Mouse (Mus musculus) cerebellum, adult 2 months (tissue): ENCODE measurements around the gene Rgs7bp. TPM values are rescaled to one million over a fixed set of nuclear protein-coding genes. Genes with fewer than 3 reads are reported as not detected.

Experiments
- DNase-seq, 2 experiments: peaks; one replicate each; pipeline ENCODE4 v3.0.0; 2021
- H3K27ac ChIP-seq: fragments of 200-500 bp; 2 replicates; pipeline ENCODE4 v1.5.1; 2012; ENCODE audit warnings: low read length, control low read depth, inconsistent platforms; ENCODE audit not compliant: insufficient read depth
- H3K27me3 ChIP-seq: fragments of 200-500 bp; 2 replicates; pipeline ENCODE4 v1.6.1; 2012; ENCODE audit warnings: inconsistent platforms, mild to moderate bottlenecking, low read length, moderate library complexity; ENCODE audit not compliant: control insufficient read depth, insufficient read depth
- H3K4me1 ChIP-seq: fragments of 200-500 bp; 2 replicates; pipeline ENCODE4 v1.6.1; 2011; ENCODE audit warnings: low read length; ENCODE audit not compliant: control insufficient read depth, insufficient read depth
- H3K4me3 ChIP-seq: fragments of 200-500 bp; replicated peaks from 2 replicates; pipeline ENCODE3; 2011; ENCODE audit warnings: mild to moderate bottlenecking, low read depth, low read length, control low read depth; ENCODE audit not compliant: insufficient read depth
- CTCF ChIP-seq: fragments of 200-500 bp; IDR thresholded peaks from 2 replicates; pipeline ENCODE4 v1.5.1; 2011; ENCODE audit warnings: low read depth, mild to moderate bottlenecking, control low read depth, low read length, moderate library complexity, borderline replicate concordance; ENCODE audit not compliant: insufficient read depth
- POLR2A ChIP-seq: fragments of 200-500 bp; IDR thresholded peaks from 2 replicates; pipeline ENCODE4 v1.6.1; 2011; ENCODE audit warnings: low read length, control low read depth, borderline replicate concordance; ENCODE audit not compliant: insufficient read depth
- WGBS: fragments of 180-500 bp; shearing (Covaris S2); methylation state at CpG from one replicate; pipeline ENCODE4 v1.1.7; 2018; 5-methylcytosine and 5-hydroxymethylcytosine counted together
- polyA plus RNA-seq: library from polyadenylated mRNA; depleted of rRNA; stranded (reverse); fragments of >200 nt; gene quantifications from 2 replicates; pipeline ENCODE4 v1.2.3, GENCODE M21; 2012

The Rgs7bp gene
- polyA plus RNA-seq, 1 experiment, result 82.6 TPM

DNA sequence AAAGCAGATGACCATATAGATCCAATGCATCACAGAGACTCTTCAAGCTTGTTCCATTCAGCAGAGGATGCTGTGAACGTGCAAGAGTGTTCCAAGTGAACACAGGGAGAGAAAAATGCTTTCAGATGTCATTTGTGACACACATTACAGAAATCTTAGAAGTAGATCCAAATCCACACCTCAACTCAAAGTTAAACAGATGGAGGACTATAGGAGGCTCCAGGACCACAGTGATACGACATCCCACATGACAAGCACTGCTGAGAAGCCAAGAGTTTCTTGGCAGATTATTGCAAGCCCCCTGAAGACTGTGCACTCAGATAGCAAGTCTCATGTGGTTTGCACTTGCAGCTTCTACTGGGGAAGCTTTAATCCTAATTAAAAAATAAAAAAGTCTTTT is 53.0 kb downstream of the Rgs7bp start:
- Histone ChIP-seq H3K4me3 (no peak overlapping the region), H3K4me1 (peaks cover 7% of the 10 kb centered on the region; the same call in 1 of the 2 replicates), H3K27me3 (no peaks in the 10 kb centered on the region), H3K27ac (no peak overlapping the region)
- peak in 1 of 2 experiments; percentile 40 for DNase-seq
- TF ChIP-seq CTCF (no peak), POLR2A (no peak)
- 10% methylated on average over 2 of the region's 2 CpGs for WGBS

DNA sequence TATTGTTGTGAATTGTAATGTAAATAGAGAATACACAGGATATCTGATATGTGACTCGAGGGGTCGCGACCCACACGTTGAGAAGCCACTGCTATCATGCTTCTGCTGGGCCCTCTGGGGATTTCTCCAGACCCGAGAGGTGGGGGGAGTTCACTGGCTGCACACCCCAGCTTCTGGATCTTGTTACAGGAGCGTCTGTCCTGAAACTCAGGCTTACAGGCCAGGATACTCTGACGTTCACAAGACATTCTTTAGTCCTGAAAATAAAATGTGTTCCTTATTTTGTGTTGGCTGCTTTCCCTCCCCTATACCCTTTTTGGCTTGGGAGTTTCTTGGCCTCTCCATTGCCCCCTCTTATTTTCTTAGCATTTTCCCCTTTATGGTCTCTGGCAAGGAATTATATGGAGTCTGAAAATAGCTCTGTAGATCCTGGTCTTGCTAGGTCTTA is 65.9 kb downstream of the Rgs7bp start:
- Histone ChIP-seq H3K27me3 (no peaks in the 10 kb centered on the region), H3K27ac (no peak overlapping the region), H3K4me1 (0 out of 2 replicates have a peak, but pooled peaks cover 2% of the 10 kb centered on the region), H3K4me3 (no peak overlapping the region)
- WGBS, result 71% methylated on average over 7 of the region's 7 CpGs
- TF ChIP-seq CTCF, result no peak
- TF ChIP-seq POLR2A, result no peak
- no peak for DNase-seq

DNA sequence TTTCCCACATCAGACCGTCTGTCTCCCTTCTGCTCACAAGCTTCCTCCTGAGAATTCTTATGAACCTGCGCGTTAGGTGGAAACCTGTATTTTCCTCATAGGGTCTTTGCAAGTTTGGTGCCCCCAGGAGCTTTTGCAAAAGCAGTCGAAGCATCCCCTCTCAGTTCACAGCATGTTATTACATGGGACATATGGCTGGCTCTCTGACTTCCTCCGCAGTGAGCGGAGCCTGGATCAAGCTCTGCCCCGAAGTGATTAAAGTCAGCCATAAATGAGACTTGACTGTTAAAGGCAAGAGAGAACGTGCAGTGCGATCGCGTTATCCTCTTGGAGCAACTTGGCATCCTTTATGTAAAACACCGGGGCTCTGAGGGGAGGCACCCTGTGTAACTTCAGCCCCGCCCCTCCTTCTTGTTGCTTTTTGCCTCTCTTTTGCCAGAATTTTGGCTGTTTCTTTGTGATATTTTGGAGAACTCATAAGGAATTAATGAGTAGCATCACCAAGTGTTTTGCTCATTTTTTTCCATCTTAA is 66.7 kb downstream of the Rgs7bp start:
- WGBS, result 16% methylated on average over 13 of the region's 13 CpGs
- TF ChIP-seq CTCF (no peak), POLR2A (no peak)
- Histone ChIP-seq H3K27me3 (no peaks in the 10 kb centered on the region), H3K4me3 (peak overlapping the region; percentile 40), H3K27ac (no peak overlapping the region), H3K4me1 (peaks cover 4% of the 10 kb centered on the region; the same call in 1 of the 2 replicates)
- DNase-seq, result peak; percentile 38 to 50

DNA sequence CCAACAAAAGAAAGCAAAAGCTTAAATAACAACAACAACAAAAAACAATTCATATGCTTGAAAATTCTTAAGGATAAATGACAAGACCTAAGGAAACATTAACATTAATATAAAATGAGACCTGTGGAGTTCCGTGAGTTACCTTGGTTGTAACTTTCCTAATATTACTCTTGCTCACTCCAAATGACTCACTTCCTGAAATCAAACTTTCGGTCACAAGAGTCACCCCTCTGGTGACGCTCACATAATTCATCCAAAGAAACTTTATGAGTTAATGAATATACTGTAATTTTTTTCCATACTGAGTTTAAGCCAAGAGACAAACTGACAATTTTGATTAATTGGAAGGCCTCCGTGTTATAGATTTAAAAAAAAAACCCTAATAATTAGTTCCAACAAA is 69.0 kb downstream of the Rgs7bp start:
- DNase-seq, result no peak
- H3K4me1 ChIP-seq, result peaks cover 8% of the 10 kb centered on the region; the same call in 1 of the 2 replicates
- 96% methylated on average over 4 of the region's 4 CpGs for WGBS
- TF ChIP-seq CTCF (no peak), POLR2A (no peak)
- H3K4me3 ChIP-seq, result no peak overlapping the region
- H3K27ac ChIP-seq, result no peak overlapping the region
- H3K27me3 ChIP-seq, result no peaks in the 10 kb centered on the region

DNA sequence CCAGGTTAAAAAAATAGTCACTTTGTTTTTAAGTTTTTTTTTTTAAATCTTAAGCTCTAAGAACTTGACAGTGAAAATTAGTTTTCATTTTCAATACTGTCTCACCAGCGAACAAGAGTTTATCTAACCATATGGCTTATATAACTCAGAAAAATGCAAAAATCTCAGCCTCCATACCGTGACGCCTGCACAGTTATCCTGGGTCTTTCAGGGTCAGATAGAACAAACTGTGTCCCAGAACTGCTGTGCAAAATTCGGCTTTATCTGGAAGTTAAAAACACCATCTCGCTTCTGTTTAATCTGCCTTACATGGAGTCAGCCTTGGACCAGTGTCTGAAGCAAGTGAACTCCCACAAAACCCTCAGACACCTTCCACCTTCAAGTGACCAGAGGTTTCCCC is 70.7 kb downstream of the Rgs7bp start:
- Histone ChIP-seq H3K4me1 (peaks cover 8% of the 10 kb centered on the region; the same call in 1 of the 2 replicates), H3K27ac (no peak overlapping the region), H3K27me3 (no peaks in the 10 kb centered on the region), H3K4me3 (no peak overlapping the region)
- TF ChIP-seq POLR2A (no peak), CTCF (no peak)
- 88% methylated on average over 5 of the region's 5 CpGs for WGBS
- DNase-seq, result no peak

DNA sequence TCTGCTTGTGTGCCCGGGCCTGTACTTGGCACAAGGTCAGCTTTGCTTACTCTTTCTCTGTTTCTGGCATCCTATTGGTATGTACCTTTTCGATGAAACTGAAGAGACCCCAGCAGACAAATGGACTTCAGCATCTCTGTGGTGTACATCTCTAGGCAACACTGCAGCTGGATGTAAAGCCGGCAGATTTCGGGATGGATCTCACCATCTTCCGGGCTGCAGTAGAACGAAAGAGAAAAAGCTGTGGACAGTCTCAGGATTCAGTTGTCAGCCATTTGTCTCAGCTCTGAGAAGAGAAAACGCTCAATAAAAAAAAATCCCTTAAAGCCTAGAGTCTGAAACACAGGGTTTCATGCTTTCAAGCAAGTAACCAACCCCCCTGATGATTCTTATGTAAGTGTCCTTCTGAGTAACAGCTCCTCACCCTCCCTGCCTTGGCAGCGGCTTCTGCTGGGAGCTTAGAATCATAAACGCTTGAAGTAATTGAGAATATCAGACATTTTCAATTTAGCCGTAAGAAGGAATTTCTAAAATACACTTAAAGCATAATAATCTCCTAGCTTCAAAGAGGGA is 71.9 kb downstream of the Rgs7bp start:
- Histone ChIP-seq H3K27me3 (no peaks in the 10 kb centered on the region), H3K4me1 (peaks cover 6% of the 10 kb centered on the region; the same call in 1 of the 2 replicates), H3K27ac (peak overlapping the region; percentile 97), H3K4me3 (peak overlapping the region; percentile 43)
- peak; percentile 53 to 80 for DNase-seq
- TF ChIP-seq CTCF, result no peak
- TF ChIP-seq POLR2A, result no peak
- 38% methylated on average over 10 of the region's 10 CpGs for WGBS

DNA sequence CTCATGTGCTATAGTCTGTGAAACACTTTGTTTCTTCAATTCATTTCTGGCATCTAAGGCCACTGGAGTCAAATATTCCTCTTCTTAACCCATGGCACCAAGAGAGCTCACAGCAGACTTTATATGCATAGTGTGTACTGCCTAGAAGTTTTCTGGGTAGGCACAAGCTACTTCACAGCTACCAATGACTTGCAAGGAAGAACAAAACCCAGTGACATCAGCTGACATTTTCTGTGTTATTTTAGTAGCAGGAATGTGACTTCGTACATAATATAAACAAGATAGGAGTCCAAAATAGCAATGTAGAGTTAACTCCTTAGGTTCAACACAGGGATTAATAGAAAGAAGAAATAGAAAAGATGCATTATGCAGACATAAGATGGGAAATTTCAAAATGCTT is 76.6 kb downstream of the Rgs7bp start:
- Histone ChIP-seq H3K27ac (no peak overlapping the region), H3K27me3 (no peaks in the 10 kb centered on the region), H3K4me3 (no peak overlapping the region), H3K4me1 (peaks cover 5% of the 10 kb centered on the region; the same call in 1 of the 2 replicates)
- no peak for DNase-seq
- TF ChIP-seq POLR2A (no peak), CTCF (no peak)
- WGBS, result 52% methylated on average over 1 of the region's 1 CpGs

DNA sequence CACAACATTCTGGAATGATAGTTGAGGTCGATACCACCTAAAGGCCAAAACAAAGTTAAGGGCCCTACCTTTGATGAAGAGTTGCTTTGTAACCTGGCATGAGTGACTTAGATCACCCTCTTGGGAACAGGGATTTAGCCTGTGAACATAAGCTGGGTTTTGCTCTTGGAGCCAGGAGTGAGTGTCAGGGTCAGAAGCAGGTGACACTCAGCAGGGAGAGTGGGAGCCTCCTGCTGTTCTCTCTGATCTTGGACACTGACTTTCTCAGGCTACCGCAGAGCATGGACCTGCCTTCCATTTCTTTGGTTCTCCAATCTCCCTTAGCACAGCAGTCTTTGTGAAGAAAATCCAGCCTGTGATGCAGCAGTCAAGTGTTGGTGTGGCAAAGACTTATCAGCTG is 87.2 kb downstream of the Rgs7bp start:
- Histone ChIP-seq H3K4me1 (peaks cover 22% of the 10 kb centered on the region), H3K4me3 (no peak overlapping the region), H3K27ac (no peak overlapping the region), H3K27me3 (no peaks in the 10 kb centered on the region)
- DNase-seq, result peak in 1 of 2 experiments; percentile 33
- no peak for TF ChIP-seq POLR2A
- TF ChIP-seq CTCF, result no peak
- 53% methylated on average over 2 of the region's 2 CpGs for WGBS
